Mouse (Mus musculus): Measurements from ENCODE around the gene Alg14.

DNA sequence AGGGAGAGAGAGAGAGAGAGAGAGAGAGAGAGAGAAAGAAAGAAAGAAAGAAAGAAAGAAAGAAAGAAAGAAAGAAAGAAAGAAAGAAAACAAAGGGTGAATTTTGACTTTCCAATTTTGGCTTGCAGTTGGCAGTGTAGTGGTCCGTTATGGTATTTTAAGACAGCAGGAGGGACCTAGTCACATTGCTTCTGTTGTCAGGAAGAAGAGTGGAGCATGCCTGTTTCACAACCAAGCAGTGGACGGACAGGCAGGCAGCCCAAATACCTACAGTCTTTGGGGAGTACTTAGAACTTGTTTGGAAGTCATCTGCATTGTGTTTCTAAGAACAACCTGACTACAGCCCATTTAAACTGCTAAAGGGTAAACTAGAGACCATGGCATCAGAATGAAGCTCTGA, 47.1 kb downstream of the Alg14 start:
- no peak for TF ChIP-seq EP300 (optimal IDR thresholded peaks at IDR 0.05)
- TF ChIP-seq CTCF (IDR thresholded peaks at IDR 0.05; ENCODE audit: low read depth) = no peak

Measured in stomach, postnatal 0 days (tissue).